Mouse (Mus musculus) brown adipose tissue, adult 24 weeks (tissue): ENCODE measurements around the gene Usb1. TPM values are rescaled to one million over a fixed set of nuclear protein-coding genes. Genes with fewer than 3 reads are reported as not detected.

Source experiments
- H3K27ac ChIP-seq: fragments of 200-500 bp; replicated peaks from 2 replicates; pipeline ENCODE4 v1.5.1; 2012; ENCODE audit warnings: low read depth, mild to moderate bottlenecking, low read length
- H3K4me1 ChIP-seq: fragments of 200-500 bp; 2 replicates; pipeline ENCODE4 v1.6.1; 2012; ENCODE audit warnings: low read length, mixed read lengths; ENCODE audit not compliant: control insufficient read depth, insufficient read depth, insufficient read length
- H3K4me3 ChIP-seq: fragments of 200-500 bp; 2 replicates; pipeline ENCODE4 v1.5.1; 2012; ENCODE audit warnings: low read depth, mild to moderate bottlenecking, low read length, moderate library complexity; ENCODE audit not compliant: insufficient read depth
- polyA plus RNA-seq: library from polyadenylated mRNA; stranded (reverse); fragments of >200 nt; gene quantifications from 2 replicates; pipeline ENCODE4 v1.2.4, GENCODE M21; 2012; ENCODE audit not compliant: missing spikeins, insufficient read depth, insufficient read length

Usb1 gene
- polyA plus RNA-seq, 1 experiment = 8.6 TPM

DNA sequence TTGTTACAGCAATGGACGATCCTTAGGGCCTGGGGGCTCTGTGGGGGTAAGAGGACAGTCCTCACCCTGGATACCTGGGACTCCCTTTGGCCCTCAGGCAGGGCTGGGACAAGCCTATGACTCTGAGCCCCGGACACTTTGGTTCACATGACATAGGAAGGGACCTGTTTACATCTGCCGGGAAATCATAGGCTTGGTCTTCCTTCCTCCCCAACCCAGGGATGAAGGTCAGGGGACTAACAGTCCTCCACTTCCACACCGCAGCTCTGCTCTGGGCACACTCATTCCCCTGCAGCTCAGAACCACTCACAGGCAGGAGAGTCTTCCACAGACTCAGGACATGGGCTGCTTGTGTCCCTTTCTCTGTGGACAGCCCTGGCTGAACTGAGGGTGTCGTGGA lies 5.3 kb upstream of the Usb1 start:
- Histone ChIP-seq H3K4me1 (peaks cover 8% of the 10 kb centered on the region), H3K27ac (no peak overlapping the region), H3K4me3 (no peak overlapping the region)

DNA sequence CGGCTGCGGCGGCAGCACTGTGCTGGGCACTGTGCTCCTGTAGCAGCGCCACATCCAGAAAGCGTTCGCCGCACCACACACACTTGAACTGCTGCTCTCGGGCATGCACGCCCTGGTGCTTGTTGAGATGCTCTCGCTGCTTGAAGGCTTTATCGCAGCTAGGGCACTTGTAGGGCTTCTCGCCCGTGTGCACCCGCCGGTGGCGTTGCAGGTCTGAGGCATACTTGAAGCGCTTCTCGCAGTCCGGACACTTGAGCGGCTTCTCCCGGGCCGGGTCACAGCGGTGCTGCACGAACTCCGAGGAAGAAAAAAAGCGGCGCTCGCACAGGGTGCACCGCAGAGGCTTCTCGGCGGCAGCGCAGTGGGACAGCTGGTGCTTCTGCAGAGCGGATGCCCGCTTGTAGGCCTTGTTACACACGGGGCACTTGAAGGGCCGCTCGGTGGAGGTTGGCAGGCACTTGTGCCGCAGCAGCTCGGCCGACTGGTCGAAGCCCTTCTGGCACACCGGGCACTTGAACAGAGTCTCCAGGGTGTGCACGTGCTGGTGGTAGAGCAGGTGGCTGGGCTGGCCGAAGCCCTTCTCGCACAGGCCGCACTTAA lies 4.1 kb upstream of the Usb1 start:
- Histone ChIP-seq H3K4me1 (peaks cover 8% of the 10 kb centered on the region), H3K4me3 (no peak overlapping the region), H3K27ac (no peak overlapping the region)

DNA sequence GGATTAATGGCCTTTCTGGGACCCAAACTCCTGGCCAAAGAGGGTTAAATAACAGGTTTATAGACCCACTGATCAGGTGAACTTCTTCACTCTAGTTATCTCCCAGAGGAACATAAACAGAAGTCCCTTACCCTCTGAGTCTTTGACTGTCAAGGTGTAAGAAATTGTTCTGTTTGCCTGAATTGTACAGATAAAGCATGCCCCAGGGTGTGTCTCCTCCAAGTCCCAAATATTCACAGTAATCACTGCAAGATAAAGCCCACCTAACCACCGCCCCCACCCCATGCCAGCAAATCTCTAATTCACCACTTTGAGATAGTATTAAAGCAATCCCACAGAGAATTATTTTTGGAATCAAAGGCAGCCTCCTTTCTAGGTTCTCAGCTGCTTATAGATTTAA lies 1.7 kb upstream of the Usb1 start:
- Histone ChIP-seq H3K4me1 (peaks cover 8% of the 10 kb centered on the region), H3K4me3 (peak overlapping the region; percentile 100; the same call in 1 of the 2 replicates), H3K27ac (no peak overlapping the region)

DNA sequence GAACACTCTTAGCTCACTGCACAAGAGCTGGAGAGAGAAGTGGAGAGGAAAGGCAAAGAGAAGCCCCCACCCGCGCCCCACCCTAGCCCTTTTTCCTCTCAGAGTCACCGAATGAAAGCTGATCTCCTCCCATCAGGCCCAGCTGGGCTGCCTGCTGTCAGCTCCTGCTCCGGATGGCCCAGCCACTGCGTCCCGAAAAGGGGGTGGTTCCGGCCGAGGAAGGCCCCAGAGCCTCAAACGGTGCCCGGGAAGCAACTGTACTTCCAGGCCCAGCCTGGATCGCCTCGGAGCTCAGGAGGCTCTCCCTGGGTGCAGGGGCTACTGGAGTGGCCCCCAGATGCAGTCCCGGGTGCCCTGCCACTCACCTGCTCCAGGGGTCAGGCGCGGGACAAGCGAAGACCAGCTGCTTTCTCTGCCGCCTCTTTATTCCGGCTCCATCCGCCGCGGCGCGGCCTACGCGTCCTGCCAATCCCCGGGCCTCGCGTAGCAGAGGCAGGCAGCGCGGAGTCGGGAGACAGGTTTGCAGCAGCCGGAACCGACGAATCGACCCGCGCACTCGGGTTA lies 846 bp upstream of the Usb1 start:
- Histone ChIP-seq H3K4me3 (peak overlapping the region; percentile 100), H3K27ac (peak overlapping the region; percentile 82), H3K4me1 (peaks cover 4% of the 10 kb centered on the region)

DNA sequence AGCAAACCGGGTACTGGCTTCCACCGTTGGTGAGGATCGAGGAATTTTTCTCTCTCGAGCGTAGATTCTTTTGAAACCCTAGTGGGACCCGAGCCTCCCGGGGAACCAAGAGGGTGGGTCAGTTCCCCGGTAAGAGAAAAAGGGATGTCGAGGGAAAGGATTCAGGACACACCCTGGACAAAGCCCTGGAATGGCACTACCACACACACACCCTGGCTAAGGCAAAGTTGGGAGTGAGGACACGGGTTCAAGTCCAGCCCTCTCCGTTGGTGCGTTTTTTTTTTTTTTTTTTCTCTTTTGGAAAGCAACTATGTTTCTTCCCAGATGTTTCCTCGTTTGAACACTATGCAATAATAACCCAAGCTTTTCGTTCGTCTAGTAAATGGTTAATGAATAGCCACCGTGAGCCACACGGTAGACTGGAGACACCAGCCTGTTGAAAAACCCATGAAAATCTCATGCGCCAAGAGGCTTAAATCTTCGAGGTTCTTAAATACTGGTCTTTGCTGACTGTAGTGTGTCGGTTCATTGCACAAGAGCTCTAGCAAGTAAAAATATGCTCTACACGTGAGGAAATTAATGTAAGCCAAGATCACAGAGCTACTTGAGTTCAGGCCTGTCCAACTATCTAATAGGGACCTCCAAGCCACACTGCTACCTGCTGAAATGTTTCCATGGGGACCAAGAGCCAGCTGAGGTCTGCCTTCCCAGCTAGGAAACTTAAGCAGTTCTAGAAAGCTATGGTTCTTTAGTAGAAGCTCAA lies 534 bp downstream of the Usb1 start:
- Histone ChIP-seq H3K27ac (peak overlapping the region; percentile 65), H3K4me3 (peak overlapping the region; percentile 100), H3K4me1 (no peaks in the 10 kb centered on the region; the same call in 1 of the 2 replicates)

DNA sequence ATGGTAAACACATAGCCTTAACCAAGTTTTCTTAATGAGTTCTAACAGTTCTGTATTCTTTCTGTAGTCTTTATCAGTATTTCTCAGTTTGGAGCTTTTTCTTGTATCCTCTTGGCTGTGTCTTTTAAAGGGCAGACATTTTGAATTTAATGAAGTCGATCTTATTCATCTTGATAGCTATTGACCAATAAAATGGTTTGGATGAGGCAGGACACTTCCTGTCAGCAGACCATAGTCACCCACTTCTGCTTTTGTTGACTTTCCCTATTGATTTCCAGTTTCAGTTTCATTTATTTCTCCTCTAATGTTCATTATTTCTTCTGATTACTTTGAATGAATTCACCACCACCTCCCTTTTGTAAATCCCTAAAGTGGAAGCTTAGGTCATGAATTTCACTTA lies 3.6 kb downstream of the Usb1 start:
- Histone ChIP-seq H3K4me3 (no peak overlapping the region), H3K27ac (no peak overlapping the region), H3K4me1 (no peaks in the 10 kb centered on the region)

DNA sequence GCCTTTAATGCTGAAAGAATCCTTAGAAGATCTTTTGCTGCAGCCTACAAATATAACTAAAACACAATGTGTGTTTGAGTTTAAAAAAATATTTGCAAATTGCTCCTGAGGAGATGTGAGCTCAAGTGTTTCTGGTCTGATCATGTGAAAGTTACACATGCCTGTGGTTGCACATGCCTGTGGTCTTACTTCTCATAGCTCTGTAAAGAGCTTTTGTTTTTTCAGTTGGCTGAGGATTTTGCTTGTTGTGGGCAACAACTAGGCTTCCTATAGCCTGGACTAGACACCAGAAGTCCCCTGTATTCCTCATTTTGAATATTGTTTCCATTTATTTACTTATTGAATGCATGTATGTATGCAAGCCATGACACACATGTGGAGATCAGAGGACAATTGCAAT lies 4.3 kb downstream of the Usb1 start:
- Histone ChIP-seq H3K4me1 (no peaks in the 10 kb centered on the region), H3K4me3 (no peak overlapping the region), H3K27ac (no peak overlapping the region)

DNA sequence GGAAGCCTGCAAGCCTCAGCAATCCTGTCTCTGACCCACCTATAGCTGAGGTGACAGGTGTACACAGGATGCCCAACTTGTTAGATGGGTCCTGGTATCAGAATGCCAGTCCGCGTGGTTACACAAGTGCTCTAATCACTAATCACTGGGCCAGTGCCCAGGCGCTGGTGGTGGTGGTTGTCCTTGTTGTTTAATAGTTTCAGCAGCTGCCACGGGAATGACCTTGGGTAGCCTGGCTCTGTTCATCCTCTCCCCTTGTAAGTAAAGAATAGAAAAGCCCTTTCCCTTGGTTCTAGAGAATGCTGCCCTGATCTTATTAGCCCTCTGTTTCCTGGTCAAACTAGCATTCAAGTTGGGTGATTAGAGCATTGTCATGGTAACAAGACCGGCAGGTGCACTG lies 9.6 kb downstream of the Usb1 start:
- no peak overlapping the region for H3K27ac ChIP-seq
- H3K4me1 ChIP-seq = no peaks in the 10 kb centered on the region

DNA sequence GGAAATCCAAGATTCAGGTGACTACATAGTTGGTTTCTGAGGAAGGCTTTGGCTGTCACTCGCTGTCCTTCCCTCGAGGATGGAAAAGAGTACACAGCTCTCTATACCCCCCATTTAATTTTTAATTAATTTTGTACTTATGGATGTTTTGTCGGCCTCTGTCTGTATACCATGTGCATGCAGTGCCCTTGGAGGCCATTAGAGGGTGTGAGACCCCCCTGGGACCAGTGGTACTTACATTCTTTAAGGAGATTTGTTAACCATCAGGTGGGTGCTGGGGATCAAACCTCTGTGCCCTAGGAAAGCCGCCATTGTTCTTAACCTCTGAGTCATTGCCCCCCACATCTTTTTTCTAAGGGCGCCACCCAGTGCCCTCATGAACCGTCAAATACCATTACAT lies 12.6 kb downstream of the Usb1 start:
- H3K4me1 ChIP-seq = peaks cover 8% of the 10 kb centered on the region
- no peak overlapping the region for H3K4me3 ChIP-seq
- no peak overlapping the region for H3K27ac ChIP-seq

More for the DNA sequence above, 9.6 kb downstream of the Usb1 start:
- no peak overlapping the region for H3K4me3 ChIP-seq

DNA sequence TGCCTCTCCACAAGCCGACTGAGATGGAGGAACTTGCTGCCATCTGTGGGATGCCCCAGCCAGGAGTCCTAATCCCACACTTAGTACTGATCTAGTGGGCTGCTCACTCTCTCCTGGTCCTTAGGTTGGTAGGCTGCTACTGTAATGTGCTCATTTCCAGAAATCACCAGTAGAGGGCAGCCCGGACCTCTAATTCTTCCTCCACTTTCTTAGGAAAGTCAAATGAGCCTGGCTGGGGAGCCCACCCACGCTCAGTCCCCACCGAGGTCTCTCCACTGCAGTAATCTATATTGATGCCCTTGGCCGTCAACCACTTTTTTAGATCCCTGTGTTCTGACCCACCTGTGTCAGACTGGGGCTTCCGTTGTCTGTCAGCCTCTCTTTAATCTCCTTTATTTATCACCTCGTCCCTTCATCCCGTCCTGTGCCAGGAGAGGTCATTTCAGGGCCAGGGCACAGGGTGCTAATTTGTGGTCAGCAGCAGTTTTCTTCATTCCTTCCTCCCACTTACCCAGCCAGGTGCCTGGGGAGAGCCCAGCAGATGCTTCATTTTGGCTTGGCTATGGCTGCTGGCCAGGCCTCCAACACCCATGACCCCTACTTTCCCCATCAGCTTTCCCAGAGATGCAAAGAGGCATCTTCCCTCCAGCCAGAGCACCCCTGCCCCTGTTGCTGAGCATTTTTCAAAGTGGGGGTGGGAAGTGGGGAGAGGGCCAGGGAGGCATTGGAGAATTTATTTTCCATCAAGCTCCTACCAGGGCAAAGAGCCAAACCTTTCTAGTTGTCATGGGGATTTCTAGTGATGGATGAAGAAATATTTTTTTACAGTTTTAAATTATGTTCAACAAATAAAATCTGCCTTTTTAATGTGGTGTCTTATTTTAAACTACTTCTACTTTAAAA lies 14.8 kb downstream of the Usb1 start:
- H3K4me1 ChIP-seq = peaks cover 8% of the 10 kb centered on the region
- no peak overlapping the region for H3K27ac ChIP-seq

DNA sequence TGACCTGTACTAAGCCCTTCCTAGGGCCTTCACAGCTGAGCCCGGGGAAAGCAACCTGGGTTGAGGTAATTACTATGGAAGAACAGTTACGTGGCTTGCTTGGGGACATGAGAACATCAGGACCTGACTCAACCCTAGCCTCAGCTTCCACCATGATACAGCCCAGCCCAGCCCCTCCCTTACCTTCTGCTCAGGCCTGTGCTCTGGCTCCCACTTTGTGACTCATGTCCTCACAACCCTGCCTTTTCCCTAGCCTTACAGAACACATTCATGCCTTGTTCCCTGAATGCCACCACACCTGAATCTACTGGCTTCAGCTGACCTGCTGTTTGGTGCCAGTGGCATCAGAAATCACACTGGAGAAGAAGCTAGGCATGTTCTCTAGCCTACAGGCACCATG lies 16.3 kb downstream of the Usb1 start:
- no peak overlapping the region for H3K27ac ChIP-seq
- H3K4me1 ChIP-seq = peaks cover 8% of the 10 kb centered on the region
- H3K4me3 ChIP-seq = no peak overlapping the region

More for the DNA sequence above, 14.8 kb downstream of the Usb1 start:
- no peak overlapping the region for H3K4me3 ChIP-seq

DNA sequence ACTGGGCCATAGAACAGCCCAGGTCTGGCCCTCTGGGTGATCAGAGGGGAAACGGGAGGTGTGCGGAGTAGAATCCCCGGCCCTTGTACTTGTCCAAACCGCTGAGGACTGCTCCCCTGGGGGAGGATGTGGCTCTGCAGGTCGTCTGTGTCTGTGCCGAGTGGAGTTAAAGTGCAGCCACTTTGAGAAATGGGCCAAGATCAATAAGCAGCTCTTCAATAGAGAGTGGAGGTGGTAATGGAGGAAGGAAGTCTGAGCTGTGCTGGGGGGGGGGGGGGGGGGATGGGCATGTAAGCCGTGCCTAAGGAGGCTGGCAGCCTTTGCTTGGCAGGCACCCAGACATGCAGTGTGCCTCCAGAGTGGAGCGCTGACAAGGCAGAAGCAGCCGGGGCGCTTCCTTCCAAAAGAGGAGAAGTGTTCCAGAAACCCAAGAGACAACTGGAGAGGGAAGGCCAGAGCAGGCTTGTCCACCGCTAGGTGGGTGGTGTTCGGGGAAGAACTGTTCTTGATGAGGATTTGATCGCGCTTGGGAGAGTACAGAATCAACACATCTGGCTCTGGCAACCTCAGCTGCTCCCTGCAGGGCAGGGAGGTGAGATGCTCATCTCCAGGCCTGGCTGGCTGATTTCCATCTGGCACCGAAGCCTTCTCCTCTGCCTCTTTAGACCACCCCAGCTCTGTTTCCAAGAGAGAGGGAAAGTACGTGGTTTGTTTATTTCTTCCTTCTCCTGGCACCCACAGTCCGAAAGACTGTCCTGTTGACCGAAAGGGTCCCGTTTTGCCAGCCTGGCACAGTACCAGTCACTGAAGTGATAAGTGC lies 16.9 kb downstream of the Usb1 start:
- Histone ChIP-seq H3K27ac (no peak overlapping the region), H3K4me1 (peaks cover 8% of the 10 kb centered on the region), H3K4me3 (no peak overlapping the region)

DNA sequence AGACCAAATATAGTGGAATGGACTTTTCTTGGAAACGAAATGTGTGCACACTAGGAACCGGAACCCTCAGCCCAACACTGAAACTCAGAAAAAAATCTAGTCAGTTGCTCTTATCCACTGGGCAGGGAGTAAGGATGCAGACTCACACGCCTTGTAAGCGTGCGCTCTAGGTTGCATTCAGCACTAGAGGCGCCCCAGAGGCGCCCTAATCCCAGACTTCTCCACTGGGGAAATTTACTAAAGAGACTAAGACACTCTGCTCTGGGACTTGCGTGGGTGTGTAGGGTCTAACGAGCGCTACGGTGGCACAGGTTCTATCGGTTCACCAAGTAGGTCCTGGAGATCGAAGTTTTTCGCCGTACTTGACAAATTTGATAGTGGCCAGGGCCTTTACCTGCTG lies 19.4 kb downstream of the Usb1 start:
- Histone ChIP-seq H3K4me1 (peaks cover 24% of the 10 kb centered on the region), H3K4me3 (peak overlapping the region; percentile 85), H3K27ac (no peak overlapping the region)

DNA sequence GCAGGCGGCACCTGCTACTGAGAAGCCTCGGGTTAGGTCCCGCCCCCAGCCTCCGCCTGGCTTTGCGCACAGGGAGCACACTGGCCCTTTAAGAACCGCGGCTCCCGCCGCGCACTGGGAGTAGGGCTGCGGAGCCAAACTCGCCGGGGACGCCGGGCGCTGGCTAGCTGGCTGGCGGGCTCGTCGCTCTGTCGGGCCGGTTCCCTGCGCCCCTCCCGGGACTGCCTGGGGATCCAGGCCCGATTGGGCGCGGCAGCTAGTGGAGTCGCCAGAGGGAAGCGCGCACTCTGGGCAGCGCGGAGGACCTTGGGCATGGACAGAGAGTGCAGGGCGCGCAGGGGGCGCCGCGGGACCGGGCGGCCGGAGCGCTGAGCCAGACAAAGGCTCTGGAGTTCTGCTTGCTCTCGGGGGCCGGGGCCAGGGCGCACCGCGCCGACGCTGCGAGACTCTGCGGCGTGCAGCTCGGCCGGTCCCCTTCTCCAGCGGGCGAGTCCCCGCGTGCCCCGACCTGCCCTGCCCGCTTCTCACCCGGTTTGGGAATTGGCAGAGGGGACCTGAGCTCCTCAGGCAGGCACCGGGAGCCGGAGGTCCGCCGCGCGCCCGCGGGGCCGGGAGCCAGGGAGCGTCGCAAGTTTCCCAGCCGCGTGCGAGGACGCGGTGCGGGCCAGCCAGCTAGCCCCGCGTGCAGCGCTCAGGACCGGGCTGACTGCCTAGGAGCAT lies 20.2 kb downstream of the Usb1 start, which contains the start of gene Mmp15:
Mmp15 (plus strand) TSS at position 118 of the 720 bp plus-strand sequence.
- Histone ChIP-seq H3K4me1 (peaks cover 26% of the 10 kb centered on the region), H3K4me3 (peak within 1 kb of the TSS; percentile 85), H3K27ac (peak within 1 kb of the TSS; percentile 80)
